Mouse (Mus musculus) limb, embryonic 10.5 days (tissue): ENCODE measurements around the gene Clec2h. TPM values are rescaled to one million over a fixed set of nuclear protein-coding genes. Genes with fewer than 3 reads are reported as not detected.
"Not testable (repeated sequence)": the region's sequence is repeated elsewhere in the genome, so short reads cannot be mapped to it uniquely, and the experiment has no call there.

Experiments used
- DNase-seq: peaks from one replicate; pipeline ENCODE4 v3.0.0-alpha.2; 2017; ENCODE audit warnings: low spot score
- H3K27ac ChIP-seq: fragments of 300-500 bp; sonication (generic); 2 replicates; pipeline ENCODE4 v1.5.1; 2016; ENCODE audit warnings: mild to moderate bottlenecking
- H3K27me3 ChIP-seq: fragments of 300-500 bp; sonication (generic); 2 replicates; pipeline ENCODE4 v1.6.1; 2016; ENCODE audit warnings: low read depth, mild to moderate bottlenecking; ENCODE audit not compliant: poor library complexity, severe bottlenecking
- H3K36me3 ChIP-seq: fragments of 300-500 bp; sonication (generic); 2 replicates; pipeline ENCODE4 v1.6.1; 2016; ENCODE audit warnings: mild to moderate bottlenecking, moderate library complexity
- H3K4me1 ChIP-seq: fragments of 300-500 bp; sonication (generic); 2 replicates; pipeline ENCODE4 v1.6.1; 2016
- H3K4me3 ChIP-seq: fragments of 300-500 bp; sonication (generic); 2 replicates; pipeline ENCODE4 v1.5.1; 2016; ENCODE audit warnings: mild to moderate bottlenecking, moderate library complexity
- H3K9me3 ChIP-seq: fragments of 300-500 bp; sonication (generic); replicated peaks from 2 replicates; pipeline ENCODE4 v1.6.1; 2016; ENCODE audit warnings: mild to moderate bottlenecking
- WGBS: fragments of 180-500 bp; shearing (Covaris S2); methylation state at CpG from one replicate; pipeline ENCODE4 v1.1.7; 2016; 5-methylcytosine and 5-hydroxymethylcytosine counted together
- polyA plus RNA-seq: library from polyadenylated mRNA; unstranded; fragments of >200 nt; fragmentation: Nextera tagmentation; extraction: Ambion mirVana; gene quantifications from 2 replicates; pipeline ENCODE4 v1.2.1, GENCODE M21; 2016

Clec2h gene
- polyA plus RNA-seq, 1 experiment from 2014 or later = not detected

GRCm38 (mm10) chr6:128649681-128650080, 12.5 kb upstream of the Clec2h start:
- 93% methylated on average over 3 of the region's 3 CpGs for WGBS
- Histone ChIP-seq H3K4me1 (no peaks in the 10 kb centered on the region), H3K4me3 (no peak overlapping the region), H3K36me3 (no peaks in the 10 kb centered on the region), H3K9me3 (no peaks in the 10 kb centered on the region), H3K27me3 (no peaks in the 10 kb centered on the region), H3K27ac (no peak overlapping the region)
- DNase-seq = no peak

- Histone ChIP-seq H3K9me3 (no peaks in the 10 kb centered on the region), H3K27me3 (no peaks in the 10 kb centered on the region), H3K4me3 (no peak overlapping the region), H3K27ac (no peak overlapping the region), H3K36me3 (no peaks in the 10 kb centered on the region), H3K4me1 (no peaks in the 10 kb centered on the region)
- 89% methylated on average over 1 of the region's 1 CpGs for WGBS
- DNase-seq = no peak
Observed at GRCm38 (mm10) chr6:128650187-128650586, 12.0 kb upstream of the Clec2h start.

DNA sequence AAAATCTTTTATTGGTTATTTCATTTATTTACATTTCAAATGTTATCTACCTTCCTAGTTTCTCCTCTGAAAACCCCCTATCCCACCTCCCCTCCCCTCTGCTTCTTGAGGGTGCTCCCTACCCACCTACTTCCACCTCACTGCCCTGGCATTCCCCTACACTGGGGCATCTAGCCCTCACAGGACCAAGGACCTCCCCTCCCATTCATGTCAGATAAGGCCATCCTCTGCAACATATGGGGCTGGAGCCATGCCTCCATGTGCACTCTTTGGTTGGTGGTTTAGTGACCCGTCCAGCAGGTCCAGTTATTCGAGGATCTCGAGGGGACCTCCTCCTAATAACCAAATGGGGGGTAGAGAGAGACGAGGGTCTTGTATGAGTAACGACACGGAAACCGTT, 11.4 kb upstream of the Clec2h start:
- not testable (repeated sequence) for H3K4me3 ChIP-seq, H3K27ac ChIP-seq, H3K36me3 ChIP-seq, DNase-seq, H3K4me1 ChIP-seq, H3K9me3 ChIP-seq, H3K27me3 ChIP-seq
- WGBS = 92% methylated on average over 7 of the region's 7 CpGs

GRCm38 (mm10) chr6:128652938-128653337, 9.2 kb upstream of the Clec2h start:
- no peaks in the 10 kb centered on the region for H3K36me3 ChIP-seq
- no peaks in the 10 kb centered on the region for H3K9me3 ChIP-seq
- no peaks in the 10 kb centered on the region for H3K27me3 ChIP-seq
- no peaks in the 10 kb centered on the region for H3K4me1 ChIP-seq
- H3K4me3 ChIP-seq = no peak overlapping the region
- H3K27ac ChIP-seq = no peak overlapping the region
- 100% methylated on average over 1 of the region's 1 CpGs for WGBS
- no peak for DNase-seq

DNA sequence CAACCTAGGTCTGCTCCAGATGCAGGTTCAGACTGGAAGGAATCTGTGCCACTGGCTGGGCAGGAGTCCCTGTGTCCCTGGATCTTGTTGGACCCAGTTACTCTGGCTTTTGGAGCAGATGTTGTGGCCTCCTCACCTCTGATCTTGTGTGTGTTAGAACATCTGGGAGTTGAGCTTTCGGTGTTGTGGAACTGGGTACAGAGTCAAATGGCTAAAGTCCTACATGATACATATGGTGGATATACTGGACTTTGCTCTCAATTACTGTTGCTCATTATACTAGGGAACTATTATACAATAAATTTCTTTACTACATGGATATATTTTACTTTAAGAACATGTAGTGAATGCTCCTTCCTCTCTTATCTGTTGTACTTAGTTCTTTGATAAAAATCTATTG, 936 bp upstream of the Clec2h start:
- no peaks in the 10 kb centered on the region for H3K4me1 ChIP-seq
- WGBS = 92% methylated on average over 1 of the region's 1 CpGs
- H3K4me3 ChIP-seq = no peak overlapping the region
- H3K36me3 ChIP-seq = no peaks in the 10 kb centered on the region
- no peak overlapping the region for H3K27ac ChIP-seq
- no peak for DNase-seq
- H3K9me3 ChIP-seq = no peaks in the 10 kb centered on the region
- no peaks in the 10 kb centered on the region for H3K27me3 ChIP-seq

DNA sequence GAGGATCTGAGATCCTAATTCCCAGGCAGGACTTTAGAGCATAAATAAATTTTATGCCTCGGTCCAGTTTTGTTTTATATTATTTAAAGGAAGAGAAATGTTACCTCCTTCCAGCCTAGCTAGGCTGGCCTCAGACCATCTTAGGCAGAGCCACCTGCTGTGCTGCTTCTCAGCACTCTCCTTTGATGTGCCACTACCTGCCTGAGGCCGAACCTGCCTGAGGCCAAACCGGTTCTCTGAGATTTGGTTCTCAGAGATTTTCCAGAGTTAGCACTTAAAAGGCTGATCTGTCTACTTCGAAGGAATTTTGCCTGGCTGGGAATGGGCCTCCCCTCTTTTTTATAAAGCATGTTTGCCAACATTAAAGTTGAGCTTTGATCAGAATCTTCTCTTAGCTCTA, 7.8 kb downstream of the Clec2h start:
- DNase-seq = no peak
- H3K9me3 ChIP-seq = no peaks in the 10 kb centered on the region
- H3K36me3 ChIP-seq = no peaks in the 10 kb centered on the region
- 52% methylated on average over 4 of the region's 4 CpGs for whole genome bisulfite sequencing
- H3K4me1 ChIP-seq = no peaks in the 10 kb centered on the region
- no peaks in the 10 kb centered on the region for H3K27me3 ChIP-seq
- no peak overlapping the region for H3K4me3 ChIP-seq
- H3K27ac ChIP-seq = no peak overlapping the region

DNA sequence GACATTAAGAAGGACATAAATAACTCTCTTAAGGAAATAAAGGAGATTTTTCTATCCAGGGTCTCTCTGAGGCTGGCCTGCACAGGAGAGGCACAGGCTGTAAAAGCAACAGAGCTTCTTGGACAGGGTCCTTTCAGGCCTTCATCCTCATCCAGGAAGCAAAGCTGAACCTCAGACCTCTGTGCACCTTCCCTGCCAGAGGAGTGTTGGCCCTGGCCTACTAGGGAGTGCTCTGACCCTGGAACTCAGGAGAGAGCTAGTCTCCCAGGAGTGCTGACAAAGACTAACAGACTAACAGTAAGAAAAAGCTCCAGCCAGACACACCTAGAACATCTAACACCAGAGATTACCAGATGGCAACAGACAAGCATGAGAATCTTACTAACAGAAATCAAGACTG, 17.4 kb downstream of the Clec2h start:
- no peaks in the 10 kb centered on the region for H3K9me3 ChIP-seq
- H3K4me1 ChIP-seq = no peaks in the 10 kb centered on the region
- no peaks in the 10 kb centered on the region for H3K27me3 ChIP-seq
- DNase-seq = no peak
- H3K27ac ChIP-seq = no peak overlapping the region
- H3K36me3 ChIP-seq = no peaks in the 10 kb centered on the region
- no peak overlapping the region for H3K4me3 ChIP-seq

DNA sequence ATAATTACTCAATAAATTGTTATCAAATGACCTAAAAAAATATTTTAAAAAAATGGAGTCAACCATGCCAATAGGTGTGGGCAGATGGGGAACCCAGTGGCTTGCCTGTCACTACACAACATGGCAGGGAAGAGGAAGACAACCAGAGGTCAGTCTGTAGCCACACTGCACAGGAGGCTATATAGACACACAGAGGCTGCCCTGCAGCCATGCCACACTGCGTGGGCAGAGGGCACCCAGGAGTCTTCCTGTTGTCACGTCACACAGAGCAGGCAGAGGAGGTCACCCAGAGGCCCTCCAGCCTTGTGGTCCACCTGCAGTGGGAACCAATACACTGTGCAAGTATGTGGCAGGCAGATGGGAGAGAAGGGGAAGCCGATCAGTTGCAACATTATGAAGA, 39.5 kb downstream of the Clec2h start:
- Histone ChIP-seq H3K27me3 (no peaks in the 10 kb centered on the region), H3K4me1 (no peaks in the 10 kb centered on the region), H3K4me3 (no peak overlapping the region), H3K27ac (no peak overlapping the region), H3K9me3 (no peaks in the 10 kb centered on the region), H3K36me3 (no peaks in the 10 kb centered on the region)
- no peak for DNase-seq
- WGBS = 87% methylated on average over 3 of the region's 3 CpGs

- WGBS = 87% methylated on average over 4 of the region's 4 CpGs
- DNase-seq = no peak
- H3K27me3 ChIP-seq = no peaks in the 10 kb centered on the region
Observed at GRCm38 (mm10) chr6:128722959-128723358, 60.8 kb downstream of the Clec2h start, which contains the start of gene Klrb1. Gene Klrb1 (minus strand): TSS chr6:128723059.

More at GRCm38 (mm10) chr6:128722959-128723358, 60.8 kb downstream of the Clec2h start, which contains the start of gene Klrb1:
- H3K27ac ChIP-seq = no peak within 1 kb of the TSS
- no peaks in the 10 kb centered on the region for H3K9me3 ChIP-seq
- H3K4me3 ChIP-seq = no peak within 1 kb of the TSS
- no peaks in the 10 kb centered on the region for H3K4me1 ChIP-seq
- H3K36me3 ChIP-seq = no peaks in the 10 kb centered on the region

Other genes starting within 250 kb of the Clec2h start
- gene Itfg2, start 237.5 kb upstream of the Clec2h start, polyA plus RNA-seq = 40.8 and 47.8 TPM in 2 replicates
- 797 and 913 TPM in 2 replicates for gene Fkbp4, start 223.7 kb upstream of the Clec2h start, polyA plus RNA-seq
- gene Pzp, start 135.7 kb upstream of the Clec2h start, polyA plus RNA-seq = 0.04 TPM in 1 of 2 replicates, not detected in the other
- gene A2ml1, start 80.8 kb upstream of the Clec2h start, polyA plus RNA-seq = 0.03 TPM in 1 of 2 replicates, not detected in the other
- not detected in 2 replicates for gene Klrb1a, start 38.9 kb upstream of the Clec2h start, polyA plus RNA-seq
- not detected in 2 replicates for gene Klrb1, start 60.7 kb downstream of the Clec2h start, polyA plus RNA-seq
- gene Klrb1c, start 126.8 kb downstream of the Clec2h start, polyA plus RNA-seq = not detected in 2 replicates
- gene Gm44511, start 163.9 kb downstream of the Clec2h start, polyA plus RNA-seq = not detected in 2 replicates
- not detected in 2 replicates for gene Klrb1b, start 163.9 kb downstream of the Clec2h start, polyA plus RNA-seq
- not detected in 2 replicates for gene Clec2i, start 225.2 kb downstream of the Clec2h start, polyA plus RNA-seq
- gene BC035044, start 228.7 kb downstream of the Clec2h start, polyA plus RNA-seq = 0.59 and 0.62 TPM in 2 replicates